Mouse (Mus musculus): ENCODE measurements around the gene Sh3gl1. TPM values are rescaled to one million over a fixed set of nuclear protein-coding genes. Genes with fewer than 3 reads are reported as not detected.

Sh3gl1 gene
- polyA plus RNA-seq, 1 experiment from 2014 or later, result 175 TPM

GRCm38 (mm10) chr17:56016793-56017785, 19.3 kb downstream of the Sh3gl1 start:
- Histone ChIP-seq H3K4me2 (no peak overlapping the region), H3K9ac (no peak overlapping the region), H3K36me3 (peaks cover 81% of the 10 kb centered on the region), H3K9me3 (replicated peaks) (no peaks in the 10 kb centered on the region), H3K27me3 (no peaks in the 10 kb centered on the region), H3K27ac (no peak overlapping the region), H3K4me3 (replicated peaks) (no peak overlapping the region), H3K4me1 (peaks cover 3% of the 10 kb centered on the region; the same call in 1 of the 2 replicates)
- ATAC-seq (replicated peaks; ENCODE audit: low FRiP score), result no peak
- 80% methylated on average over 15 of the region's 15 CpGs for WGBS

GRCm38 (mm10) chr17:56016382-56016781, 20.1 kb downstream of the Sh3gl1 start:
- 75% methylated on average over 8 of the region's 8 CpGs for WGBS
- Histone ChIP-seq H3K9ac (no peak overlapping the region), H3K27me3 (no peaks in the 10 kb centered on the region), H3K4me2 (no peak overlapping the region), H3K4me3 (replicated peaks) (no peak overlapping the region), H3K9me3 (replicated peaks) (no peaks in the 10 kb centered on the region), H3K27ac (no peak overlapping the region), H3K36me3 (peaks cover 88% of the 10 kb centered on the region), H3K4me1 (0 out of 2 replicates have a peak, but pooled peaks cover 1% of the 10 kb centered on the region)
- 0 out of 2 replicates have a peak, but pooled peaks have one; percentile 8 for ATAC-seq (replicated peaks; ENCODE audit: low FRiP score)

- H3K36me3 ChIP-seq, result peaks cover 89% of the 10 kb centered on the region
- H3K9ac ChIP-seq, result no peak overlapping the region
- peaks cover 10% of the 10 kb centered on the region for H3K4me1 ChIP-seq
- no peaks in the 10 kb centered on the region for H3K27me3 ChIP-seq
- H3K4me2 ChIP-seq, result no peak overlapping the region
- no peak overlapping the region for H3K4me3 ChIP-seq (replicated peaks)
- no peak overlapping the region for H3K27ac ChIP-seq
- WGBS, result 92% methylated on average over 9 of the region's 9 CpGs
- ATAC-seq (replicated peaks; ENCODE audit: low FRiP score), result no peak
- H3K9me3 ChIP-seq (replicated peaks), result no peaks in the 10 kb centered on the region
These were observed 21.1 kb downstream of the Sh3gl1 start for GRCm38 (mm10) chr17:56015293-56015692.

- H3K27me3 ChIP-seq, result no peaks in the 10 kb centered on the region
- H3K9ac ChIP-seq, result no peak overlapping the region
- no peak for ATAC-seq (replicated peaks; ENCODE audit: low FRiP score)
- H3K27ac ChIP-seq, result no peak overlapping the region
- H3K36me3 ChIP-seq, result peaks cover 51% of the 10 kb centered on the region
- H3K4me2 ChIP-seq, result no peak overlapping the region
- no peaks in the 10 kb centered on the region for H3K9me3 ChIP-seq (replicated peaks)
- WGBS, result 88% methylated on average over 7 of the region's 7 CpGs
- H3K4me1 ChIP-seq, result peaks cover 34% of the 10 kb centered on the region
- no peak overlapping the region for H3K4me3 ChIP-seq (replicated peaks)
These were observed 25.0 kb downstream of the Sh3gl1 start for GRCm38 (mm10) chr17:56011441-56011840.

- ATAC-seq (replicated peaks; ENCODE audit: low FRiP score), result no peak
- 0 out of 2 replicates have a peak overlapping the region, but pooled peaks have one; percentile 92 for H3K9ac ChIP-seq
These were observed 25.8 kb downstream of the Sh3gl1 start for GRCm38 (mm10) chr17:56010681-56011080.

GRCm38 (mm10) chr17:56010255-56010654, 26.2 kb downstream of the Sh3gl1 start:
- H3K36me3 ChIP-seq, result peaks cover 39% of the 10 kb centered on the region
- H3K27ac ChIP-seq, result 0 out of 2 replicates have a peak overlapping the region, but pooled peaks have one; percentile 10
- no peak for ATAC-seq (replicated peaks; ENCODE audit: low FRiP score)
- H3K27me3 ChIP-seq, result no peaks in the 10 kb centered on the region
- no peaks in the 10 kb centered on the region for H3K9me3 ChIP-seq (replicated peaks)
- H3K4me2 ChIP-seq, result peak overlapping the region; percentile 97
- peaks cover 37% of the 10 kb centered on the region for H3K4me1 ChIP-seq
- H3K4me3 ChIP-seq (replicated peaks), result peak overlapping the region; percentile 94
- 65% methylated on average over 14 of the region's 14 CpGs for WGBS
- peak overlapping the region; percentile 92 for H3K9ac ChIP-seq

More at GRCm38 (mm10) chr17:56010681-56011080, 25.8 kb downstream of the Sh3gl1 start:
- Histone ChIP-seq H3K36me3 (peaks cover 43% of the 10 kb centered on the region), H3K4me1 (peaks cover 34% of the 10 kb centered on the region), H3K9me3 (replicated peaks) (no peaks in the 10 kb centered on the region), H3K27me3 (no peaks in the 10 kb centered on the region), H3K27ac (0 out of 2 replicates have a peak overlapping the region, but pooled peaks have one; percentile 10), H3K4me3 (replicated peaks) (peak overlapping the region; percentile 94), H3K4me2 (peak overlapping the region; percentile 97)
- 8% methylated on average over 9 of the region's 9 CpGs for WGBS

GRCm38 (mm10) chr17:56009962-56010240, 26.5 kb downstream of the Sh3gl1 start:
- Histone ChIP-seq H3K27me3 (no peaks in the 10 kb centered on the region), H3K4me1 (peaks cover 37% of the 10 kb centered on the region), H3K36me3 (peaks cover 35% of the 10 kb centered on the region), H3K4me3 (replicated peaks) (peak overlapping the region; percentile 94), H3K4me2 (peak overlapping the region; percentile 97), H3K27ac (peak overlapping the region; percentile 97; the same call in 1 of the 2 replicates), H3K9ac (peak overlapping the region; percentile 92), H3K9me3 (replicated peaks) (no peaks in the 10 kb centered on the region)
- ATAC-seq (replicated peaks; ENCODE audit: low FRiP score), result no peak
- WGBS, result 39% methylated on average over 2 of the region's 2 CpGs

GRCm38 (mm10) chr17:56009088-56009961, 27.1 kb downstream of the Sh3gl1 start:
- peak overlapping the region; percentile 97 for H3K27ac ChIP-seq
- peak; percentile 93 for ATAC-seq (replicated peaks; ENCODE audit: low FRiP score)
- under 1% methylated on average over 61 of the region's 62 CpGs for WGBS

GRCm38 (mm10) chr17:56008356-56009087, 27.9 kb downstream of the Sh3gl1 start:
- H3K9ac ChIP-seq, result peak overlapping the region; percentile 92
- H3K27ac ChIP-seq, result peak overlapping the region; percentile 97
- no peaks in the 10 kb centered on the region for H3K9me3 ChIP-seq (replicated peaks)
- H3K4me2 ChIP-seq, result peak overlapping the region; percentile 97
- H3K36me3 ChIP-seq, result peaks cover 23% of the 10 kb centered on the region
- H3K27me3 ChIP-seq, result no peaks in the 10 kb centered on the region
- under 1% methylated on average over 21 of the region's 21 CpGs for WGBS
- ATAC-seq (replicated peaks; ENCODE audit: low FRiP score), result peak; percentile 93
- peak overlapping the region; percentile 94 for H3K4me3 ChIP-seq (replicated peaks)
- peaks cover 37% of the 10 kb centered on the region for H3K4me1 ChIP-seq

More at GRCm38 (mm10) chr17:56009088-56009961, 27.1 kb downstream of the Sh3gl1 start:
- Histone ChIP-seq H3K9me3 (replicated peaks) (no peaks in the 10 kb centered on the region), H3K9ac (peak overlapping the region; percentile 92), H3K4me2 (peak overlapping the region; percentile 97), H3K4me1 (peaks cover 37% of the 10 kb centered on the region), H3K4me3 (replicated peaks) (peak overlapping the region; percentile 94), H3K36me3 (peaks cover 31% of the 10 kb centered on the region), H3K27me3 (no peaks in the 10 kb centered on the region)

- Histone ChIP-seq H3K4me1 (peaks cover 37% of the 10 kb centered on the region), H3K9ac (0 out of 2 replicates have a peak overlapping the region, but pooled peaks have one; percentile 29), H3K27ac (peak overlapping the region; percentile 97), H3K4me3 (replicated peaks) (peak overlapping the region; percentile 94), H3K27me3 (no peaks in the 10 kb centered on the region), H3K9me3 (replicated peaks) (no peaks in the 10 kb centered on the region), H3K36me3 (peaks cover 16% of the 10 kb centered on the region), H3K4me2 (peak overlapping the region; percentile 97)
- 26% methylated on average over 14 of the region's 14 CpGs for WGBS
- peak; percentile 5; the same call in 1 of the 2 replicates for ATAC-seq (replicated peaks; ENCODE audit: low FRiP score)
These were observed 28.7 kb downstream of the Sh3gl1 start for GRCm38 (mm10) chr17:56007444-56008355.
